9 mouse cellular contexts compared by ENCODE assay signal in the genomic region with DNA sequence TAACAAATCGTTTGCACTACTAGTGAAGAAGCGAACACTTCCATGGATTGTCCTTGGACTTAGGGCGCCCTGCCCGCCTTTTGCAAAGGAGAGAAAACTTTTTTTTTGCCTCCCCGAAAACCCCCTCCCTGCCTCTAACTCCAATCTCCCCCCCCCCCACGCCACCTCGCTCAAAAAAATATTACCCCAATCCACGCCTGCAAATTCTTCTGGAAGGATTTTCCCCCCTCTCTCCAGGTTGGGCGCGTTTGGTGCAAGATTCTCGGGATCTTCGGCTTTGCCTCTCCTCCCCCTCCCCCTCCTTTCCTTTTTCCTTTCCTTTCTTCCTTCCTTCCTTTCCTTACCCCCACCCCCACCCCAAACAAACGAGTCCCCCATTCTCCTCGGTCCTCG. TPM values are rescaled to one million over a fixed set of nuclear protein-coding genes. Genes with fewer than 3 reads are reported as not detected.
DNase-seq lines count a peak whose midpoint lies in the region; ATAC-seq and TF ChIP-seq lines count a peak whose summit lies in the region.
"Had no signal": no experiment of that assay in that cellular context is flagged by ENCODE, and none has a peak within 500 bp of the region (broad histone marks: within the 10 kb centered on the region; RNA-seq: fewer than 3 reads in every experiment).

No protein-coding gene starts in this region.

- WGBS in heart, adult 2 months: 3% methylated on average over 15 of the region's 15 CpGs
- WGBS in liver, embryonic 13.5 days (ENCODE audit: insufficient replicate concordance): under 1% methylated on average over 15 of the region's 15 CpGs

- TF ChIP-seq CTCF in heart, adult 2 months (IDR thresholded peaks at IDR 0.05): no peak
- no peak for TF ChIP-seq CTCF in testis, adult 2 months (IDR thresholded peaks at IDR 0.05; ENCODE audit: control insufficient read depth, insufficient read depth, insufficient replicate concordance, low read depth, low read length)

- H3K27ac ChIP-seq in heart, adult 2 months: no peak overlapping the region
- no peak overlapping the region for H3K27ac ChIP-seq in testis, adult 2 months (ENCODE audit: control insufficient read depth, insufficient read depth, low read depth, low read length)
- H3K27ac ChIP-seq in liver, embryonic 13.5 days: no peak overlapping the region

- intact Hi-C loops in heart, adult 2 months (cut with DNase I): loop anchor here (10.0 kb wide), 1 partner anchor 886 kb away; no protein-coding TSS in a partner anchor

- no peak for TF ChIP-seq POLR2A in heart, adult 2 months (IDR thresholded peaks at IDR 0.05; ENCODE audit: insufficient read depth, low read depth, low read length)
- TF ChIP-seq POLR2A in testis, adult 2 months (IDR thresholded peaks at IDR 0.05; ENCODE audit: control insufficient read depth, low read depth, low read length): no peak

- H3K9me3 ChIP-seq in liver, embryonic 13.5 days (replicated peaks): no peaks in the 10 kb centered on the region

- no peak for DNase-seq in heart, adult 2 months
- DNase-seq in heart, adult 8-10 months (ENCODE audit: low spot score): no peak
- DNase-seq in testis, postnatal 14 days (ENCODE audit: low spot score): no peak
- DNase-seq in liver, embryonic 13.5 days: no peak
- DNase-seq in cerebellum, adult 8-10 months: no peak
- no peak for DNase-seq in thymus, postnatal 0 days (ENCODE audit: low spot score)

- 0 out of 2 replicates have a peak overlapping the region, but pooled peaks have one; percentile 27 for H3K4me3 ChIP-seq in heart, adult 2 months
- H3K4me3 ChIP-seq in testis, adult 2 months (ENCODE audit: control insufficient read depth, low read depth, low read length): peak overlapping the region; percentile 77
- H3K4me3 ChIP-seq in liver, embryonic 13.5 days (replicated peaks): peak overlapping the region; percentile 22; the same call in 1 of the 2 replicates

- no peak overlapping the region for H3K9ac ChIP-seq in heart, adult 2 months (ENCODE audit: low read depth, low read length)
- no peak overlapping the region for H3K9ac ChIP-seq in liver, embryonic 13.5 days

- H3K4me1 ChIP-seq in heart, adult 2 months (ENCODE audit: control insufficient read depth, insufficient read depth, low read length): no peaks in the 10 kb centered on the region
- H3K4me1 ChIP-seq in testis, adult 2 months (ENCODE audit: control insufficient read depth, insufficient read depth, low read length): peaks cover 22% of the 10 kb centered on the region
- peaks cover 3% of the 10 kb centered on the region; the same call in 1 of the 2 replicates for H3K4me1 ChIP-seq in liver, embryonic 13.5 days (replicated peaks)

- H3K4me2 ChIP-seq in liver, embryonic 13.5 days: peak overlapping the region; percentile 34

- no peaks in the 10 kb centered on the region for H3K36me3 ChIP-seq in heart, adult 2 months (ENCODE audit: control insufficient read depth, insufficient read depth, low read length)
- H3K36me3 ChIP-seq in testis, adult 2 months (ENCODE audit: control insufficient read depth, insufficient read depth, low read length): no peaks in the 10 kb centered on the region
- no peaks in the 10 kb centered on the region for H3K36me3 ChIP-seq in liver, embryonic 13.5 days

- H3K79me2 ChIP-seq in heart, adult 2 months (replicated peaks; ENCODE audit: control insufficient read depth, insufficient read depth, low read length): no peaks in the 10 kb centered on the region

- peaks cover 39% of the 10 kb centered on the region for H3K27me3 ChIP-seq in heart, adult 2 months (ENCODE audit: control insufficient read depth, insufficient read depth, low read length)
- peaks cover 11% of the 10 kb centered on the region for H3K27me3 ChIP-seq in testis, adult 2 months (ENCODE audit: control insufficient read depth, insufficient read depth, low read length)
- peaks cover 100% of the 10 kb centered on the region for H3K27me3 ChIP-seq in liver, embryonic 13.5 days

- no peak for ATAC-seq in liver, embryonic 13.5 days (ENCODE audit: low read depth)
- ATAC-seq in monocyte, adult 5-6 weeks (replicated peaks; ENCODE audit: insufficient number of reproducible peaks, low FRiP score, low TSS enrichment, poor library complexity, severe bottlenecking): no peak
- ATAC-seq: activated CD4-positive, CD25-positive, alpha-beta regulatory T cell, adult 4 months had no signal

- no peak for TF ChIP-seq EP300 in heart, adult 2 months (IDR thresholded peaks at IDR 0.05; ENCODE audit: insufficient read depth, low read depth, low read length)

RNA-seq across cellular contexts. Expression of gene Emx2, which starts 0.6 kb away (rescaled TPM):
- not detected for total RNA-seq in heart, adult 2 months (2021)
- not detected in 2 replicates for polyA plus RNA-seq in heart, adult 2 months (2012; rRNA removed)
- not detected for total RNA-seq in heart, adult 8-10 months (2022)
- polyA plus RNA-seq in testis, adult 2 months (2012; rRNA removed): 1.7 and 2.6 TPM in 2 replicates
- not detected in 2 replicates for polyA plus RNA-seq in liver, embryonic 13.5 days (2015; fragmentation: Nextera tagmentation; extraction: Ambion mirVana)
- not detected in 3 replicates for total RNA-seq in monocyte, adult 5-6 weeks (2017)
- polyA plus RNA-seq in thymus, postnatal 0 days (2015; fragmentation: Nextera tagmentation; extraction: Ambion mirVana): 0.12 TPM in 1 of 2 replicates, not detected in the other
- polyA plus RNA-seq: activated CD4-positive, CD25-positive, alpha-beta regulatory T cell, adult 4 months had no signal

Comparison
In these comparisons a context has a peak if more than half of its experiments do, and no peak if none do; other contexts are left out.
1. H3K4me3 ChIP-seq: peak in every context shown above with its lines; median percentile 77 in testis, adult 2 months; 27 in heart, adult 2 months; 22 in liver, embryonic 13.5 days.